Mouse (Mus musculus) spleen, postnatal 36 days (tissue): Measurements from ENCODE around the gene Tectb.
"Not testable (repeated sequence)": the region's sequence is repeated elsewhere in the genome, so short reads cannot be mapped to it uniquely, and the experiment has no call there.

Experiments used
- DNase-seq, 2 experiments: peaks; one replicate each; pipeline ENCODE4 v3.0.0; 2022; ENCODE audit warnings: low spot score in 2 of 2, mixed read lengths in 1 of 2

The Tectb gene

GRCm38 (mm10) chr19:55165954-55166353 lies 14.6 kb upstream of the Tectb start:
- DNase-seq = no peak

- DNase-seq = no peak
These were observed 13.8 kb upstream of the Tectb start for GRCm38 (mm10) chr19:55166741-55167140.

DNA sequence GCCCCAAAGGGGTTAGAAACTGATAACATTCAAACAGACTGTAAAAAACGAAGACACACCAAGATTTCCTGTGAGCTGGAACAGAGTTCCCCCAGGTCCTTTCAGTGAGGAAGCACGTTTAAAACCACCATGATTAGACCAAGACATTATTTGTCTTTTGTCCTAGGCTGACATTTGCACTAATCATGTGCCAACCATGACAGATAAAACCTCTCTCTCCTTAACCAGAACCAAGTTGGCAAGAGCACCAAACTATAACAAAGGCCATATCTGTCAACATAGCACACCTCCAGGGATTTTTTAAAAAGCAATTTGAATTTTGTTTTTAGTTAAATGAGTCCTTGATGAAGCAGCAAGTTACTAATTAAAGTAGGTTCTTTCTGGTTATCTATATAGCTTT lies 12.8 kb upstream of the Tectb start:
- no peak for DNase-seq

DNA sequence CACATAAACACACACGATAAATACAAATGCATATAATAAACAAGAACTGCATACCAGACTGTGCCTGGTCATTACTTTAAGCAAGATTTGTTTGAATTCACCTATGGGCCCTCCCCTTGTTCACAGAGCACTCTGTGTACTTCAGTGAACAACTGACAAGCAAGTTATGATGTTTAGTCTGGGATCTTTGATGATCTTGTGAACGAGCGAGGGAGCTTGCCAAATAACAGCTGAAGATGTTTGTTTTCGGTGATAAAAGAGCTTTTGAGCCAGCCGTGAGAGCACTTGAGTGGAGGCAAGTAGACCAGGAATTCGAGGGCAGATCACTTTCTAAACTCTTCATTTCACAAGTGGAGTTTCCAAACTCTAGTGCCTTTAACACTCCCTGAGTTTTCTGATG lies 12.2 kb upstream of the Tectb start:
- no peak for DNase-seq

DNA sequence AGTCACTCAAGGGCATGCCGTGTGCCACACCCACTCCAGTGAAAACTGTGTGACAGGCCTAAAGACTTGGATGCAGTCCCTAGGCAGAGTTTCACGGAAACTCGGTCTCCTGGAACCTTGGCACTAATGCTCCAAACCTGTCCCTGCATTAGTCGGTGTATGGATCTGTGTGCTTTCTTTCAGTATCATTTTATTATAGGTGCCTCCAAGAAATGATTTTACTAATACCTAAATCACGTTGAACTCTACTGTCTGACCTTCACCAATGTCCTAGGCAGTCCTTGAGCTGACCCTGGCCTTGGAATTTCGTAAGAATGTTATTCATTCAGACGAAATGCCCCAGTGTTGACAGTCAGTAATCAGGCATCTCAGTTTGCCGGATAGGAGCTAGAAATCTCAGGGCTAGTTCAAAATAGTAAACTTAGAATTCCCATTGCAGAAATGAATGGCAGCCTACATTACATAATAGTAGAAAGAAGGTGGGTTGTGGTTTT lies 11.2 kb upstream of the Tectb start:
- DNase-seq = not testable (repeated sequence)

- DNase-seq = no peak
These were observed 10.1 kb upstream of the Tectb start for GRCm38 (mm10) chr19:55170399-55170798.

- no peak for DNase-seq
These were observed 8.9 kb upstream of the Tectb start for GRCm38 (mm10) chr19:55171585-55171984.

DNA sequence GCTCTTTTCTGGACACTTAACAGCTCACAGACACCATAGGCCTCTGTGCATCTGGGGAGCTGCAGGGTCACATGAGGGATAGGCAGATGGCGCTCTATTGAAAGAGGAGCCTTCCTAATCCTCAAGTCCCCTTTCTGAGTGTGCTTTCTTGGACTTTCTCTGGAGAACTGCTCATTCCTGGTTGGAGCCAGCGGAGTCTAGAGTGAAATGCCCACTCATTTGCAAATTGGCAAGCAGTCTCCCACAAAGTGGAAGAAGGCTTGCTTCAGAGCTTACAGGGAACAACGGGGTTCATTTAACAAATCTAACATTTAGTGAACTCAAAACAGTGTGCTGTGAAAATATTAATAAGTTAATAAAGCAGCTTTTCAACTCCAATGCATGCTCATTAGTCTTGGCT lies 3.4 kb upstream of the Tectb start:
- no peak for DNase-seq

DNA sequence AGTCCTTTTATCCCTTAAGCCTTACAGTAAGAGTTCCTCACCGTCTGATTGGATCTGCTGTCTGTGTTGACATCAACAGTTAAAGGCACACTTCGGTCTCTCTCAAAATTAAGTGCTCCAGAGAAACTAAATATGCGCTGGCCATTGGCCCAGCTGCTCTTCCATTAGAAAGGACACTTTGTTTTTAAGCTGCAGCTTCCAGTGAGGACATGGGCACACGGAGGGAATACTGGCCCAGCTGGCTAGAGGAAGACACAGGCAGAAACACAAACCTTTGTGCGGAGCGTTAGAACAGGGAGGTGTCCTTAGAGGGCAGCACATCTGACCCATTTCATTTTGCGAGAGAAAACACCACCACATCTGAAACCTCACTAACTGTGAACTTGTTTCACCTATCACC lies 3.9 kb downstream of the Tectb start:
- no peak for DNase-seq

DNA sequence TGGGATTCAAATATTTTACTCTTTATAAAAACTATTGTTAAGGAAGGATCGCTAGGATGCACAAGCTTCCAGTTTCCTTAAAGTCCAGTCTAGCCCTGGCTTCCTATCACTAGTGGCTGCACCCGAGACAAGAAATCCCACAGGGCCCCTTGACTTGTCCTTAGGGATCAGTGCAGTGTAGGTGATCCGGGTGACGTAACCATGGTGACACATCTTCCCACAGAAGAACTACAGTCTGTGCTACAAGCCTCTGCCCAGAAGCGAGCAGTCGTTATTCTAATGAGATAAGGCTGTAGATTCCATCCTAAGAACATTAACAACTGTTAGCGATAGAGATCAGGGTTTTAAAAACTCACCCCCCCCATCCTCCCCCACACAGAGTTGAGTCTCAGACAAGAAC lies 4.5 kb downstream of the Tectb start:
- DNase-seq = no peak

GRCm38 (mm10) chr19:55185651-55186050 lies 5.1 kb downstream of the Tectb start:
- DNase-seq = no peak

DNA sequence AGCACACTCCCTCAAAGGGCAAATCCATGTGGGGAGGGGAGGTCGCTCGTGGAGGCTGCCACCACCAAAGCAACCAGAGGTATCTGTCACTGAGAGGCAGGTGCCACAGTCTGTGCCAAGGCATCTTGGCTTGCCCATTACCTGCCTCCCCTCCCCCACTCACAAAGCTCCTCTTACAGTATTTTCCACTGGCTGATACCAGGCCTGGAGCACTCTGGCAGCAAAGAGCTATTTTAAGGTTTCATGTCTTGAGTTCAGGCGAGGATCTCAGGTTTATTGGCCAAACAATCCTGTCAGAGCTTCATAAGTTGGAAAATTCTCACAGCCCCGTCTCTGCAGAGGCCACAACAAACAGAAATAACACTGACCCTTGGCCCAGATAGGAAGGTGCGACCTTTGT lies 9.5 kb downstream of the Tectb start:
- DNase-seq = no peak

- no peak for DNase-seq
These were observed 11.1 kb downstream of the Tectb start for GRCm38 (mm10) chr19:55191596-55191995.

- no peak for DNase-seq
These were observed 11.9 kb downstream of the Tectb start for GRCm38 (mm10) chr19:55192254-55192945.

GRCm38 (mm10) chr19:55193717-55194394 lies 13.3 kb downstream of the Tectb start:
- no peak for DNase-seq

GRCm38 (mm10) chr19:55194520-55195170 lies 14.1 kb downstream of the Tectb start:
- no peak for DNase-seq

GRCm38 (mm10) chr19:55195574-55195973 lies 15.0 kb downstream of the Tectb start:
- DNase-seq = no peak

DNA sequence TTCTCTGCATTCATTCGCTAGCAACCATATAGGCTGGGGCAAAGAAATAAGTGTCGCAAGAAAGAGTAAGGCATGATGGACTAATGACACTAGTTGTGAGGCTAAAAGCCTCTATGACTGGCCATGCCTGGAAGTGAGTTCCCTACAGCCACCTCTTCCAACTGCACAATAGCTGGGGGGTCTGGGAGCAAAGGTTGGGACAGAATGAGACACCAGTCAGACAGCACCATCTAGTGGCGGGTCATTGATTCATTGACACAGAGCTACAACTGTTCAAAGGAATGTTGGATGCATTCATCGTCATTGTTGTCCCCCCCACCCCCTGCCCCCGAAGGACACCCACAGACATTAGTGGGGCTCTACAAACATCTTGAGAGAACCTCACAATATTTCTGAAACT lies 17.8 kb downstream of the Tectb start:
- DNase-seq = peak in 1 of 2 experiments; percentile 18

DNA sequence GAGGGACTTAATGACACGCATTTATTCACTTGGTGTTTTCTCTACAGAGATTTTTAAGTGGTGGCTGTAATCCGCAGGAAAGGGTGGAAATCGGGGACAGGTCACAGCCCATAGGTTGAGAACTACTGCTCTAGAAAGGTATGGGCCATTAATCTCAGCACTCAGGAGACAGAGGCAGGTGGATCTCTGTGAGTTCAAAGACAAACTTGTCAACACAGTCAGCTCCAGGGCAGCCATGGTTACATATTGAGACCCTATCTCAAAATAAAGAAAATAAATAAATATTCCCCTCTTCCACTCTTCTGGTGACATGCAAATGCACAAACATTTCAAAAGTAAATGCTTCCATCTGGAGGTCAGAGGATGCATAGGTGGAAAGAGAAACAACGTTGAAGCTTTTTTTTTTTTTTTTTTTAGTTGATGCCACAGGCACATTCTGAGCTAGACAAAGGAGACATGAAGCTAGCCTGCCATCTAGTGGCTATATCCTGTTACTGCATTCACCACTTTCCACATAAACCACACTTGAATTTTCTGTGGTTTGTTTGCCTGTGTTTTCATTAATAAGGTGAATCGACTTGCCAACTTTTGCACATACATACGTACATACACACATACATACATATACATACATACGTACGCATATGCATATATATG lies 26.1 kb downstream of the Tectb start:
- peak in 1 of 2 experiments; percentile 22 for DNase-seq

DNA sequence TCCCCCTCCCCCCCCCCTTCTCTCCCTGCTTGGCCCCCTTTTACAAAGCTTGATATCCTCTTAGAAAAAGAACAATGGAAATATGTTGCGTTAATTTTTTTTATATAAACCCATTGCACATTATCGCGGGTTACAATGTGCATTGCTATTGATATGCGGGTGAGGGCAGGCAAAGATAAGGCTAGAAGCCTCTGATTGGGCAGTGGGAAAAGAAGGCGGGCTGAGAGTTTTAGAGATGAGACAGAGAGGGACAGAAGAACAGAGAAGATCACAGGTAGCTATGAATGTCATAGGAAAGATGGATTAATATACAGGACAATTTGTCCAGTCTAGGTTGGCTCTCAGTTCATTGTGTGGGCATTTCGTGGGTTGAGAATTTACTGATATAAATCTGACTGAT lies 26.7 kb downstream of the Tectb start:
- DNase-seq = no peak

DNA sequence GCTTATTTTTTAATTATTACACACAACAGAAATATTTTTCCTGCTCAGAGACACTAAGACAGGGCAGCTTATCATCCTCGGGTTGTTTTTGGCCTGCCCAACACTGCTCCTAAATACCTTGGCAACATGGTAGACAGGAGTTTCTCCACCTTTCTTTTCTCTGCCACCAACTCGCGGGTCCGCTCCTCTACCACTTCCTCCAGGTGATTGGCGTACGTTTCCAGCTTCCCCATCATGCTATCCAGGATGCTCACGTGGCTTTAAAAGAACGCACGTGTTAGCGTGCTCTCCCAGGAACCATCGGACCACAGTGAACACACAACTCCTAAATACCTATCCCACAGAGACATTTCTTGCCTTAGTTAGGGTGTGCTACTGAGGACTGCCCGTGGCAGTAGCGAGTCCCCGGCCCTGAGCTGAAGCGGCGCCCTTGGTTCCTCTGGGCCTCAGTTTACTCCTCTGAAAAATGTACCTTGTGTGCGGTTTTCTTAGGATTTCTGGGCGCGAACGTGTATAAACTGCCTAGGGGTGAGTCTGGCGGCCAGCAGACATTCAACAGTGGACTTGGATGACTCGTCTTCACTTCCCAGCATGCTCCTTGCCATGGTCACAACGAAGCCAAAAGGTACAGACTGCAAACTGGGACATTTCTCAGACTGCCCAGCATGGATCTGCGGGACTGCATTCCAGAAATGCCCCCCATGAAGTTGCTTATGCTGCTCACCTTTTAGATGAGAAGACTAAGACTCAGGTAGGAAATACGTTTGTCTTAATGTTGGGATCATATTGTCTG lies 27.4 kb downstream of the Tectb start:
- no peak for DNase-seq

- no peak for DNase-seq
These were observed 28.1 kb downstream of the Tectb start for GRCm38 (mm10) chr19:55208654-55209053.
